Mouse (Mus musculus): ENCODE data around the gene Eva1b.

The Eva1b gene

GRCm38 (mm10) chr4:126131290-126132121 is 16.0 kb upstream of the Eva1b start:
- TF ChIP-seq CTCF (conservative IDR thresholded peaks at IDR 0.05; ENCODE audit: low read length) (no peak), NANOG (IDR thresholded peaks at IDR 0.05; ENCODE audit: borderline replicate concordance, low read length) (no peak), POU5F1 (IDR thresholded peaks at IDR 0.05; ENCODE audit: borderline replicate concordance, low read length) (no peak)
- Histone ChIP-seq H3K9me3 (ENCODE audit: low read length) (no peaks in the 10 kb centered on the region), H3K4me3 (replicated peaks; ENCODE audit: low read length) (no peak overlapping the region), H3K27me3 (ENCODE audit: insufficient read depth, low read length) (no peaks in the 10 kb centered on the region), H3K4me1 (replicated peaks; ENCODE audit: low read depth, low read length) (peaks cover 40% of the 10 kb centered on the region), H3K36me3 (ENCODE audit: insufficient read depth, low read length) (peaks cover 98% of the 10 kb centered on the region)

GRCm38 (mm10) chr4:126132636-126133264 is 14.8 kb upstream of the Eva1b start:
- Histone ChIP-seq H3K4me1 (replicated peaks; ENCODE audit: low read depth, low read length) (peaks cover 49% of the 10 kb centered on the region), H3K9me3 (ENCODE audit: low read length) (no peaks in the 10 kb centered on the region), H3K36me3 (ENCODE audit: insufficient read depth, low read length) (peaks cover 96% of the 10 kb centered on the region), H3K27me3 (ENCODE audit: insufficient read depth, low read length) (no peaks in the 10 kb centered on the region), H3K4me3 (replicated peaks; ENCODE audit: low read length) (no peak overlapping the region)
- TF ChIP-seq POU5F1 (IDR thresholded peaks at IDR 0.05; ENCODE audit: borderline replicate concordance, low read length), result no peak
- TF ChIP-seq NANOG (IDR thresholded peaks at IDR 0.05; ENCODE audit: borderline replicate concordance, low read length), result no peak
- no peak for TF ChIP-seq CTCF (conservative IDR thresholded peaks at IDR 0.05; ENCODE audit: low read length)

- Histone ChIP-seq H3K27me3 (ENCODE audit: insufficient read depth, low read length) (no peaks in the 10 kb centered on the region), H3K36me3 (ENCODE audit: insufficient read depth, low read length) (peaks cover 96% of the 10 kb centered on the region), H3K9me3 (ENCODE audit: low read length) (no peaks in the 10 kb centered on the region), H3K4me1 (replicated peaks; ENCODE audit: low read depth, low read length) (peaks cover 59% of the 10 kb centered on the region), H3K4me3 (replicated peaks; ENCODE audit: low read length) (no peak overlapping the region)
- TF ChIP-seq CTCF (conservative IDR thresholded peaks at IDR 0.05; ENCODE audit: low read length) (no peak), NANOG (IDR thresholded peaks at IDR 0.05; ENCODE audit: borderline replicate concordance, low read length) (no peak), POU5F1 (IDR thresholded peaks at IDR 0.05; ENCODE audit: borderline replicate concordance, low read length) (no peak)
Observed at GRCm38 (mm10) chr4:126134236-126134635, 13.3 kb upstream of the Eva1b start.

GRCm38 (mm10) chr4:126134639-126135038 is 12.9 kb upstream of the Eva1b start:
- Histone ChIP-seq H3K4me1 (replicated peaks; ENCODE audit: low read depth, low read length) (peaks cover 59% of the 10 kb centered on the region), H3K36me3 (ENCODE audit: insufficient read depth, low read length) (peaks cover 96% of the 10 kb centered on the region), H3K27me3 (ENCODE audit: insufficient read depth, low read length) (no peaks in the 10 kb centered on the region), H3K9me3 (ENCODE audit: low read length) (no peaks in the 10 kb centered on the region), H3K4me3 (replicated peaks; ENCODE audit: low read length) (no peak overlapping the region)
- TF ChIP-seq NANOG (IDR thresholded peaks at IDR 0.05; ENCODE audit: borderline replicate concordance, low read length) (no peak), CTCF (conservative IDR thresholded peaks at IDR 0.05; ENCODE audit: low read length) (no peak), POU5F1 (IDR thresholded peaks at IDR 0.05; ENCODE audit: borderline replicate concordance, low read length) (no peak)

- no peaks in the 10 kb centered on the region for H3K9me3 ChIP-seq (ENCODE audit: low read length)
- H3K4me3 ChIP-seq (replicated peaks; ENCODE audit: low read length), result no peak overlapping the region
- H3K27me3 ChIP-seq (ENCODE audit: insufficient read depth, low read length), result no peaks in the 10 kb centered on the region
- peaks cover 83% of the 10 kb centered on the region for H3K36me3 ChIP-seq (ENCODE audit: insufficient read depth, low read length)
- no peak for TF ChIP-seq NANOG (IDR thresholded peaks at IDR 0.05; ENCODE audit: borderline replicate concordance, low read length)
- TF ChIP-seq CTCF (conservative IDR thresholded peaks at IDR 0.05; ENCODE audit: low read length), result no peak
- TF ChIP-seq POU5F1 (IDR thresholded peaks at IDR 0.05; ENCODE audit: borderline replicate concordance, low read length), result no peak
- peaks cover 52% of the 10 kb centered on the region for H3K4me1 ChIP-seq (replicated peaks; ENCODE audit: low read depth, low read length)
Observed at GRCm38 (mm10) chr4:126137773-126138172, 9.8 kb upstream of the Eva1b start.

GRCm38 (mm10) chr4:126141021-126141420 is 6.5 kb upstream of the Eva1b start:
- no peaks in the 10 kb centered on the region for H3K9me3 ChIP-seq (ENCODE audit: low read length)
- TF ChIP-seq POU5F1 (IDR thresholded peaks at IDR 0.05; ENCODE audit: borderline replicate concordance, low read length), result no peak
- no peak for TF ChIP-seq NANOG (IDR thresholded peaks at IDR 0.05; ENCODE audit: borderline replicate concordance, low read length)
- TF ChIP-seq CTCF (conservative IDR thresholded peaks at IDR 0.05; ENCODE audit: low read length), result no peak

GRCm38 (mm10) chr4:126145396-126145795 is 2.1 kb upstream of the Eva1b start:
- no peak overlapping the region for H3K4me3 ChIP-seq (replicated peaks; ENCODE audit: low read length)
- peaks cover 52% of the 10 kb centered on the region for H3K4me1 ChIP-seq (replicated peaks; ENCODE audit: low read depth, low read length)
- peaks cover 17% of the 10 kb centered on the region for H3K36me3 ChIP-seq (ENCODE audit: insufficient read depth, low read length)
- TF ChIP-seq CTCF (conservative IDR thresholded peaks at IDR 0.05; ENCODE audit: low read length) (no peak), NANOG (IDR thresholded peaks at IDR 0.05; ENCODE audit: borderline replicate concordance, low read length) (no peak), POU5F1 (IDR thresholded peaks at IDR 0.05; ENCODE audit: borderline replicate concordance, low read length) (no peak)
- H3K27me3 ChIP-seq (ENCODE audit: insufficient read depth, low read length), result peaks cover 8% of the 10 kb centered on the region
- H3K9me3 ChIP-seq (ENCODE audit: low read length), result no peaks in the 10 kb centered on the region

More at GRCm38 (mm10) chr4:126141021-126141420, 6.5 kb upstream of the Eva1b start:
- Histone ChIP-seq H3K4me3 (replicated peaks; ENCODE audit: low read length) (no peak overlapping the region), H3K36me3 (ENCODE audit: insufficient read depth, low read length) (peaks cover 51% of the 10 kb centered on the region), H3K27me3 (ENCODE audit: insufficient read depth, low read length) (no peaks in the 10 kb centered on the region), H3K4me1 (replicated peaks; ENCODE audit: low read depth, low read length) (peaks cover 36% of the 10 kb centered on the region)

GRCm38 (mm10) chr4:126146974-126147532 is 491 bp upstream of the Eva1b start:
- H3K36me3 ChIP-seq (ENCODE audit: insufficient read depth, low read length), result peaks cover 22% of the 10 kb centered on the region

More at GRCm38 (mm10) chr4:126146974-126147532, 491 bp upstream of the Eva1b start:
- TF ChIP-seq POU5F1 (IDR thresholded peaks at IDR 0.05; ENCODE audit: borderline replicate concordance, low read length), result no peak
- no peak for TF ChIP-seq CTCF (conservative IDR thresholded peaks at IDR 0.05; ENCODE audit: low read length)
- no peak for TF ChIP-seq NANOG (IDR thresholded peaks at IDR 0.05; ENCODE audit: borderline replicate concordance, low read length)
- H3K4me3 ChIP-seq (replicated peaks; ENCODE audit: low read length), result peak overlapping the region; percentile 88
- no peaks in the 10 kb centered on the region for H3K9me3 ChIP-seq (ENCODE audit: low read length)
- H3K4me1 ChIP-seq (replicated peaks; ENCODE audit: low read depth, low read length), result peaks cover 69% of the 10 kb centered on the region
- H3K27me3 ChIP-seq (ENCODE audit: insufficient read depth, low read length), result peaks cover 8% of the 10 kb centered on the region
